Mouse (Mus musculus) cerebellum, adult 2 months (tissue): Measurements from ENCODE around the gene Krtap2-4.

Experiments used
- CTCF ChIP-seq: fragments of 200-500 bp; IDR thresholded peaks from 2 replicates; pipeline ENCODE4 v1.5.1; 2011; ENCODE audit warnings: low read depth, mild to moderate bottlenecking, control low read depth, low read length, moderate library complexity, borderline replicate concordance; ENCODE audit not compliant: insufficient read depth
- POLR2A ChIP-seq: fragments of 200-500 bp; IDR thresholded peaks from 2 replicates; pipeline ENCODE4 v1.6.1; 2011; ENCODE audit warnings: low read length, control low read depth, borderline replicate concordance; ENCODE audit not compliant: insufficient read depth

DNA sequence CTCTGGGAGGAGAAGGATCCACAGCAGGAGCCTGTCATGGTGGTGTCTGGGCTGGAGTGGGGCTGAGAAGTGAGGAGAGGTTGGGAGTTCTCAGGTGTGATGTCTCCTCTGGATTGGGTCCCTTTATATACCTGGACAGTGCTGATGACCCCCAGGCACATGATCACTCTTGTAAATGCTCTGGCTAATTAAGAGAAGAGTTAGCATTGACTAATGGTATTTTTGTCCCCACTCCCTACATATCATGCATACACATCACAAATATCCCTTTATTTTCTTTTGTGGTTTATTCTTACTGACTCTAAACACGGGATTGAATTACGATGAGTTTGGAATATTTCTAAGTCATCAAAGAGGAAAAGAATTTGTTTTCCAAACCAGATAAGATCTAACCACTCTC lies 5.7 kb upstream of the Krtap2-4 start, which contains the start of gene Gm11562:
- TF ChIP-seq POLR2A, result no peak
- no peak for TF ChIP-seq CTCF
